Mouse (Mus musculus): ENCODE results near the gene Ppl. TPM values are rescaled to one million over a fixed set of nuclear protein-coding genes. Genes with fewer than 3 reads are reported as not detected.

Gene Ppl
- polyA plus RNA-seq, 1 experiment from 2014 or later: 3.2 TPM

DNA sequence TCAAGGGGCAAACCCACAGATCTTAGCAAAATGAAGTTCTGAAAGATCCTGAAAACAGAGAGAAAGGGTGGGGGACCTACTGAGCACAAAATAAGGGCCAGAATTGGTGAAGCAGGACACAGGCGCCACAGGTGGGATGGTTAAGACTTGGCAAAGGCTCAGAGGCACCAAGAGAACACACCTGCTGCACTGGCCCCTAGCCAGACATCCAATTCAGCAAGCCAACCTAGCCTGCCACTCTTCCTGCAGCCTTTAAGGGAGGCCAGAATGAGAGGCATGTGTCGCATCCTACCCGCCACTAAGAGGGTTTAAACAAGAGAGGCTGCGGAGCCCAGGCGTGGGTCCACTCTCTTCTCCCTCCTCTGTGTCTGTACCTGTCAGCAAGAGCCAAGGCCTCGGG lies 31.2 kb downstream of the Ppl start:
- no peak for ATAC-seq (ENCODE audit: low FRiP score, low TSS enrichment)
- 72% methylated on average over 6 of the region's 6 CpGs for whole genome bisulfite sequencing
- no peaks in the 10 kb centered on the region for H3K36me3 ChIP-seq (ENCODE audit: insufficient read depth, low read length)

GRCm38 (mm10) chr16:5096504-5096903 lies 35.7 kb downstream of the Ppl start:
- Histone ChIP-seq H3K4me2 (replicated peaks; ENCODE audit: low read depth, low read length) (no peak overlapping the region), H3K4me1 (ENCODE audit: insufficient read depth, low read length) (no peaks in the 10 kb centered on the region), H3K4me3 (ENCODE audit: low read length) (no peak overlapping the region), H3K36me3 (ENCODE audit: insufficient read depth, low read length) (no peaks in the 10 kb centered on the region), H3K27me3 (ENCODE audit: insufficient read depth, low read length) (no peaks in the 10 kb centered on the region), H3K27ac (ENCODE audit: low read length) (no peak overlapping the region), H3K9me3 (ENCODE audit: low read length) (no peaks in the 10 kb centered on the region), H3K9ac (replicated peaks; ENCODE audit: low read length) (no peak overlapping the region)
- WGBS: 65% methylated on average over 8 of the region's 8 CpGs
- peak; percentile 51; the same call in 1 of the 2 replicates for ATAC-seq (ENCODE audit: low FRiP score, low TSS enrichment)

More for the DNA sequence above, 31.2 kb downstream of the Ppl start:
- H3K4me2 ChIP-seq (replicated peaks; ENCODE audit: low read depth, low read length): no peak overlapping the region
- no peaks in the 10 kb centered on the region for H3K9me3 ChIP-seq (ENCODE audit: low read length)
- H3K27me3 ChIP-seq (ENCODE audit: insufficient read depth, low read length): no peaks in the 10 kb centered on the region
- no peaks in the 10 kb centered on the region for H3K4me1 ChIP-seq (ENCODE audit: insufficient read depth, low read length)
- H3K9ac ChIP-seq (replicated peaks; ENCODE audit: low read length): no peak overlapping the region
- H3K4me3 ChIP-seq (ENCODE audit: low read length): no peak overlapping the region
- no peak overlapping the region for H3K27ac ChIP-seq (ENCODE audit: low read length)

- Histone ChIP-seq H3K4me1 (ENCODE audit: insufficient read depth, low read length) (no peaks in the 10 kb centered on the region), H3K27ac (ENCODE audit: low read length) (no peak overlapping the region), H3K27me3 (ENCODE audit: insufficient read depth, low read length) (no peaks in the 10 kb centered on the region), H3K4me2 (replicated peaks; ENCODE audit: low read depth, low read length) (no peak overlapping the region), H3K4me3 (ENCODE audit: low read length) (no peak overlapping the region), H3K9ac (replicated peaks; ENCODE audit: low read length) (no peak overlapping the region), H3K36me3 (ENCODE audit: insufficient read depth, low read length) (0 out of 2 replicates have a peak, but pooled peaks cover 2% of the 10 kb centered on the region), H3K9me3 (ENCODE audit: low read length) (no peaks in the 10 kb centered on the region)
- ATAC-seq (ENCODE audit: low FRiP score, low TSS enrichment): no peak
- WGBS: 77% methylated on average over 5 of the region's 5 CpGs
Observed at GRCm38 (mm10) chr16:5093285-5093684, 38.9 kb downstream of the Ppl start.

GRCm38 (mm10) chr16:5089021-5089420 lies 43.2 kb downstream of the Ppl start:
- no peak overlapping the region for H3K4me2 ChIP-seq (replicated peaks; ENCODE audit: low read depth, low read length)
- peaks cover 27% of the 10 kb centered on the region for H3K36me3 ChIP-seq (ENCODE audit: insufficient read depth, low read length)
- H3K4me1 ChIP-seq (ENCODE audit: insufficient read depth, low read length): no peaks in the 10 kb centered on the region
- H3K27me3 ChIP-seq (ENCODE audit: insufficient read depth, low read length): no peaks in the 10 kb centered on the region
- ATAC-seq (ENCODE audit: low FRiP score, low TSS enrichment): no peak
- H3K4me3 ChIP-seq (ENCODE audit: low read length): no peak overlapping the region
- H3K9ac ChIP-seq (replicated peaks; ENCODE audit: low read length): no peak overlapping the region
- 59% methylated on average over 10 of the region's 10 CpGs for WGBS
- no peaks in the 10 kb centered on the region for H3K9me3 ChIP-seq (ENCODE audit: low read length)
- no peak overlapping the region for H3K27ac ChIP-seq (ENCODE audit: low read length)

- whole genome bisulfite sequencing: 94% methylated on average over 2 of the region's 2 CpGs
- no peak overlapping the region for H3K4me3 ChIP-seq (ENCODE audit: low read length)
- no peak for ATAC-seq (ENCODE audit: low FRiP score, low TSS enrichment)
- H3K27ac ChIP-seq (ENCODE audit: low read length): no peak overlapping the region
- H3K4me1 ChIP-seq (ENCODE audit: insufficient read depth, low read length): no peaks in the 10 kb centered on the region
- H3K4me2 ChIP-seq (replicated peaks; ENCODE audit: low read depth, low read length): no peak overlapping the region
- no peaks in the 10 kb centered on the region for H3K27me3 ChIP-seq (ENCODE audit: insufficient read depth, low read length)
- H3K9me3 ChIP-seq (ENCODE audit: low read length): no peaks in the 10 kb centered on the region
- H3K36me3 ChIP-seq (ENCODE audit: insufficient read depth, low read length): peaks cover 44% of the 10 kb centered on the region
- H3K9ac ChIP-seq (replicated peaks; ENCODE audit: low read length): no peak overlapping the region
Observed at GRCm38 (mm10) chr16:5086179-5086578, 46.0 kb downstream of the Ppl start.

GRCm38 (mm10) chr16:5085196-5085595 lies 47.0 kb downstream of the Ppl start:
- WGBS: 75% methylated on average over 4 of the region's 4 CpGs
- H3K27ac ChIP-seq (ENCODE audit: low read length): no peak overlapping the region
- no peak for ATAC-seq (ENCODE audit: low FRiP score, low TSS enrichment)
- H3K4me2 ChIP-seq (replicated peaks; ENCODE audit: low read depth, low read length): no peak overlapping the region
- H3K4me1 ChIP-seq (ENCODE audit: insufficient read depth, low read length): no peaks in the 10 kb centered on the region
- H3K9ac ChIP-seq (replicated peaks; ENCODE audit: low read length): no peak overlapping the region
- no peak overlapping the region for H3K4me3 ChIP-seq (ENCODE audit: low read length)
- H3K27me3 ChIP-seq (ENCODE audit: insufficient read depth, low read length): no peaks in the 10 kb centered on the region
- peaks cover 48% of the 10 kb centered on the region for H3K36me3 ChIP-seq (ENCODE audit: insufficient read depth, low read length)
- H3K9me3 ChIP-seq (ENCODE audit: low read length): no peaks in the 10 kb centered on the region

- 90% methylated on average over 5 of the region's 5 CpGs for WGBS
Observed at GRCm38 (mm10) chr16:5074341-5074740, 57.9 kb downstream of the Ppl start.

GRCm38 (mm10) chr16:5071974-5072373 lies 60.2 kb downstream of the Ppl start:
- Histone ChIP-seq H3K4me3 (ENCODE audit: low read length) (no peak overlapping the region), H3K27ac (ENCODE audit: low read length) (no peak overlapping the region), H3K9me3 (ENCODE audit: low read length) (no peaks in the 10 kb centered on the region), H3K27me3 (ENCODE audit: insufficient read depth, low read length) (no peaks in the 10 kb centered on the region), H3K4me1 (ENCODE audit: insufficient read depth, low read length) (no peaks in the 10 kb centered on the region), H3K36me3 (ENCODE audit: insufficient read depth, low read length) (peaks cover 64% of the 10 kb centered on the region), H3K9ac (replicated peaks; ENCODE audit: low read length) (no peak overlapping the region), H3K4me2 (replicated peaks; ENCODE audit: low read depth, low read length) (no peak overlapping the region)
- WGBS: 93% methylated on average over 7 of the region's 7 CpGs
- no peak for ATAC-seq (ENCODE audit: low FRiP score, low TSS enrichment)

More at GRCm38 (mm10) chr16:5074341-5074740, 57.9 kb downstream of the Ppl start:
- Histone ChIP-seq H3K4me1 (ENCODE audit: insufficient read depth, low read length) (no peaks in the 10 kb centered on the region), H3K9ac (replicated peaks; ENCODE audit: low read length) (no peak overlapping the region), H3K9me3 (ENCODE audit: low read length) (no peaks in the 10 kb centered on the region), H3K4me2 (replicated peaks; ENCODE audit: low read depth, low read length) (no peak overlapping the region), H3K4me3 (ENCODE audit: low read length) (no peak overlapping the region), H3K27ac (ENCODE audit: low read length) (no peak overlapping the region), H3K27me3 (ENCODE audit: insufficient read depth, low read length) (no peaks in the 10 kb centered on the region), H3K36me3 (ENCODE audit: insufficient read depth, low read length) (peaks cover 75% of the 10 kb centered on the region)
- ATAC-seq (ENCODE audit: low FRiP score, low TSS enrichment): no peak

- Histone ChIP-seq H3K4me2 (replicated peaks; ENCODE audit: low read depth, low read length) (no peak overlapping the region), H3K27ac (ENCODE audit: low read length) (no peak overlapping the region), H3K36me3 (ENCODE audit: insufficient read depth, low read length) (peaks cover 53% of the 10 kb centered on the region), H3K4me1 (ENCODE audit: insufficient read depth, low read length) (no peaks in the 10 kb centered on the region), H3K27me3 (ENCODE audit: insufficient read depth, low read length) (no peaks in the 10 kb centered on the region), H3K4me3 (ENCODE audit: low read length) (no peak overlapping the region), H3K9ac (replicated peaks; ENCODE audit: low read length) (no peak overlapping the region), H3K9me3 (ENCODE audit: low read length) (no peaks in the 10 kb centered on the region)
- ATAC-seq (ENCODE audit: low FRiP score, low TSS enrichment): no peak
- 85% methylated on average over 3 of the region's 3 CpGs for WGBS
Observed at GRCm38 (mm10) chr16:5070321-5070720, 61.9 kb downstream of the Ppl start.

DNA sequence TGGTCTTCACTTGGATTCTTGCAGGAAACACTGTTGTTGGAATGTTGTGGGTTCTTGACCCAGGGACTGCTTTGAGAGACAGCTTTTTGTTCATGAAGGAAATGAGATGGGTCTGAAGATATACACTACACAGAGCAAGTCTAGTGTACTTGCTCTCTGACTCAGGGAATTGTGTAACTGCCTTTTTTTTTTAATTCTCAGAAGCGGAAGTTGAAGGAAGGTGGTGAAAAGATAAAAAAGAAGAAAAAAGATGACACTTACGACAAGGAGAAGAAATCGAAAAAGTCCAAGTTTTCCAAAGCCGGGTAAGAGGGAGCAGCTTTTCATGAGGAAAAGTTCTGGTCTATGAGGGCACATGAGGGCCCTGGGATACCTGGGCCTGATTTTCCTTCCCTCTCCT lies 68.7 kb downstream of the Ppl start:
- H3K36me3 ChIP-seq (ENCODE audit: insufficient read depth, low read length): peaks cover 39% of the 10 kb centered on the region

More for the DNA sequence above, 68.7 kb downstream of the Ppl start:
- Histone ChIP-seq H3K27me3 (ENCODE audit: insufficient read depth, low read length) (no peaks in the 10 kb centered on the region), H3K9me3 (ENCODE audit: low read length) (no peaks in the 10 kb centered on the region), H3K4me1 (ENCODE audit: insufficient read depth, low read length) (no peaks in the 10 kb centered on the region), H3K4me2 (replicated peaks; ENCODE audit: low read depth, low read length) (no peak overlapping the region), H3K4me3 (ENCODE audit: low read length) (no peak overlapping the region), H3K27ac (ENCODE audit: low read length) (no peak overlapping the region), H3K9ac (replicated peaks; ENCODE audit: low read length) (no peak overlapping the region)
- no peak for ATAC-seq (ENCODE audit: low FRiP score, low TSS enrichment)
- 89% methylated on average over 4 of the region's 4 CpGs for WGBS
